In genomic region chr3:129998001-129998400, GRCm38 (mm10) we compare ENCODE assay signal across 16 mouse cellular contexts. TPM values are rescaled to one million over a fixed set of nuclear protein-coding genes. Genes with fewer than 3 reads are reported as not detected.
DNase-seq lines count a peak whose midpoint lies in the region; ATAC-seq lines count a peak whose summit lies in the region.
"Had no signal": no experiment of that assay in that cellular context is flagged by ENCODE, and none has a peak within 500 bp of the region (broad histone marks: within the 10 kb centered on the region; RNA-seq: fewer than 3 reads in every experiment).

No protein-coding gene starts in this region.

- H3K4me1 ChIP-seq in heart, embryonic 10.5 days = no peaks in the 10 kb centered on the region
- H3K4me1 ChIP-seq in midbrain, embryonic 13.5 days (replicated peaks) = no peaks in the 10 kb centered on the region
- H3K4me1 ChIP-seq: forebrain, embryonic 12.5 days; hindbrain, embryonic 13.5 days; limb, embryonic 10.5 days had no signal

- WGBS in heart, embryonic 10.5 days = 78% methylated on average over 7 of the region's 7 CpGs
- WGBS in midbrain, embryonic 13.5 days = 89% methylated on average over 7 of the region's 7 CpGs

- no peaks in the 10 kb centered on the region for H3K9me3 ChIP-seq in heart, embryonic 10.5 days
- H3K9me3 ChIP-seq in midbrain, embryonic 13.5 days = no peaks in the 10 kb centered on the region
- H3K9me3 ChIP-seq: forebrain, embryonic 12.5 days; hindbrain, embryonic 13.5 days; limb, embryonic 10.5 days had no signal

- H3K36me3 ChIP-seq in heart, embryonic 10.5 days = peaks cover 95% of the 10 kb centered on the region
- peaks cover 92% of the 10 kb centered on the region for H3K36me3 ChIP-seq in midbrain, embryonic 13.5 days

- no peak overlapping the region for H3K27ac ChIP-seq in heart, embryonic 10.5 days
- no peak overlapping the region for H3K27ac ChIP-seq in midbrain, embryonic 13.5 days
- H3K27ac ChIP-seq: forebrain, embryonic 12.5 days; hindbrain, embryonic 13.5 days; limb, embryonic 10.5 days had no signal

- H3K9ac ChIP-seq in midbrain, embryonic 13.5 days (replicated peaks) = no peak overlapping the region
- H3K9ac ChIP-seq: forebrain, embryonic 12.5 days; hindbrain, embryonic 13.5 days had no signal

- DNase-seq in heart, adult 11 months = peak; percentile 89
- DNase-seq in heart, embryonic 10.5 days (ENCODE audit: low spot score) = no peak
- peak; percentile 31 for DNase-seq in testis, postnatal 14 days (ENCODE audit: low spot score)
- no peak for DNase-seq in testis, postnatal 10 days (ENCODE audit: low spot score)
- DNase-seq in adrenal gland, postnatal 14 days = peak; percentile 59
- DNase-seq in cerebellum, adult 18-20 months = no peak
- DNase-seq: cerebellum, adult 2 months; gastrocnemius, postnatal 14 days; lung, adult 2 months; thymus, adult 2 months had no signal

- no peak overlapping the region for H3K4me2 ChIP-seq in midbrain, embryonic 13.5 days (replicated peaks)
- H3K4me2 ChIP-seq: forebrain, embryonic 12.5 days; hindbrain, embryonic 13.5 days had no signal

- ATAC-seq in midbrain, embryonic 13.5 days = no peak

- no peak overlapping the region for H3K4me3 ChIP-seq in heart, embryonic 10.5 days
- no peak overlapping the region for H3K4me3 ChIP-seq in midbrain, embryonic 13.5 days (replicated peaks)
- H3K4me3 ChIP-seq: forebrain, embryonic 12.5 days; hindbrain, embryonic 13.5 days; limb, embryonic 10.5 days had no signal

- no peaks in the 10 kb centered on the region for H3K27me3 ChIP-seq in heart, embryonic 10.5 days (ENCODE audit: insufficient read depth, poor library complexity, severe bottlenecking)
- no peaks in the 10 kb centered on the region for H3K27me3 ChIP-seq in midbrain, embryonic 13.5 days
- H3K27me3 ChIP-seq: forebrain, embryonic 12.5 days; hindbrain, embryonic 13.5 days had no signal

RNA-seq across cellular contexts. Expression of gene Mcub, which starts 28.0 kb away (rescaled TPM):
- 3.9 and 6.0 TPM in 2 replicates for polyA plus RNA-seq in heart, embryonic 10.5 days (2016; fragmentation: Nextera tagmentation; extraction: Ambion mirVana)
- 7.9 and 9.3 TPM in 2 replicates for total RNA-seq in adrenal gland, postnatal 14 days (2021)
- polyA plus RNA-seq in midbrain, embryonic 13.5 days (2015; fragmentation: Nextera tagmentation; extraction: Ambion mirVana) = 3.9 TPM in 2 replicates
- total RNA-seq: liver, adult 2 months; megakaryocyte-erythroid progenitor cell, adult 5-6 weeks had no signal

Comparison
In these comparisons a context has a peak if more than half of its experiments do, and no peak if none do; other contexts are left out.
1. DNase-seq: peak in heart, adult 11 months (single experiment), testis, postnatal 14 days (single experiment) and adrenal gland, postnatal 14 days (single experiment); none in heart, embryonic 10.5 days (single experiment), testis, postnatal 10 days (single experiment) and cerebellum, adult 18-20 months (0 of 2).